Mouse (Mus musculus): Measurements from ENCODE around the gene Ttc13.

DNA sequence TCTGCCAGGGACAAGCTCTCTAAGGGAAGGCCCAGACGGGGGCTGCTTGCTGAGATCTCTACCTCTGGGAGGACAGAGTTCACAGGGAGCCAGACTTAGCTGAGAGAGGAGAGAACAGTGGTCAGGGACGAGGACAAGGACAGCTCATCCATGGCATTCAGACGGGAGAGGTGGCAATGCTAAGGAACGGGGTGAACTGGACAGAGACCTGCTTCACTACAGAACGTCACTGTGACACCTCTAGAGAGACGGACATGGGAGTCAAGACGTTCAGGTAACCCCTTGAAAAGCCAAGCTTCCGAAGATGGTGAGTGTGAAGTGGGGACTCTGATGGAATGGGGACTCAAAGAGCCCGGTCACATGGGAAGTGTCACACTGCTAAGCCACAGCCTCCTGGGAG is 95.5 kb downstream of the Ttc13 start:
- TF ChIP-seq CTCF (IDR thresholded peaks at IDR 0.05; ENCODE audit: low read depth, low read length) (no peak), GATA1 (IDR thresholded peaks at IDR 0.05; ENCODE audit: borderline replicate concordance, low read length) (no peak), TAL1 (conservative IDR thresholded peaks at IDR 0.05; ENCODE audit: low read depth, low read length) (no peak), POLR2AphosphoS5 (IDR thresholded peaks at IDR 0.05; ENCODE audit: insufficient replicate concordance, low read depth, low read length) (no peak), GATA2 (IDR thresholded peaks at IDR 0.05; ENCODE audit: borderline replicate concordance, low read depth, low read length) (no peak)
